Mouse (Mus musculus): ENCODE results near the gene Zfp277. TPM values are rescaled to one million over a fixed set of nuclear protein-coding genes. Genes with fewer than 3 reads are reported as not detected.

The Zfp277 gene
- 23.4 to 25.5 TPM (median 23.8 TPM) in 4 replicates for total RNA-seq (2023)

GRCm38 (mm10) chr12:40445648-40446449, at the start of gene Zfp277, which contains the start of gene Dock4:
Gene Zfp277, minus strand, starts transcription at chr12:40445902.
Gene Dock4, plus strand, starts transcription at chr12:40445952.

Other genes starting within 250 kb of the Zfp277 start
- 1.3 to 2.0 TPM (median 1.6 TPM) in 4 replicates for gene Lsmem1, start 246.4 kb downstream of the Zfp277 start, total RNA-seq (2023)
- 514 to 611 TPM (median 562 TPM) in 4 replicates for gene Ifrd1, start 197.4 kb downstream of the Zfp277 start, total RNA-seq (2023)
- gene Dock4, start 50 bp upstream of the Zfp277 start, total RNA-seq (2023) = 0.58 to 0.88 TPM (median 0.73 TPM) in 4 replicates